Mouse (Mus musculus) ES-Bruce4 (cell line): Measurements from ENCODE around the gene Casz1. TPM values are rescaled to one million over a fixed set of nuclear protein-coding genes. Genes with fewer than 3 reads are reported as not detected.

Experiments used
- H3K27ac ChIP-seq: 2 replicates; pipeline ENCODE4 v1.5.1; 2012; ENCODE audit warnings: low read length, inconsistent platforms; ENCODE audit not compliant: insufficient read depth
- H3K27me3 ChIP-seq: 2 replicates; pipeline ENCODE4 v1.6.1; 2012; ENCODE audit warnings: mild to moderate bottlenecking, low read length, inconsistent platforms; ENCODE audit not compliant: control insufficient read depth, poor library complexity, insufficient read depth, severe bottlenecking
- H3K36me3 ChIP-seq: 2 replicates; pipeline ENCODE4 v1.6.1; 2012; ENCODE audit warnings: inconsistent platforms, mild to moderate bottlenecking, low read length, moderate library complexity; ENCODE audit not compliant: control insufficient read depth, poor library complexity, insufficient read depth, severe bottlenecking
- H3K4me1 ChIP-seq: one replicate; pipeline ENCODE4 v1.8.1; 2011; ENCODE audit warnings: low read length; ENCODE audit not compliant: control insufficient read depth, insufficient read depth
- H3K4me3 ChIP-seq: 2 replicates; pipeline ENCODE4 v1.5.1; 2011; ENCODE audit warnings: low read depth, mild to moderate bottlenecking, low read length
- H3K9ac ChIP-seq: 2 replicates; pipeline ENCODE4 v1.6.1; 2012; ENCODE audit warnings: low read depth, mild to moderate bottlenecking, inconsistent platforms; ENCODE audit not compliant: poor library complexity, severe bottlenecking
- H3K9me3 ChIP-seq: replicated peaks from 2 replicates; pipeline ENCODE4 v1.6.1; 2012; ENCODE audit warnings: mild to moderate bottlenecking, low read length, inconsistent platforms; ENCODE audit not compliant: control insufficient read depth, poor library complexity, insufficient read depth, severe bottlenecking
- CTCF ChIP-seq: IDR thresholded peaks from one replicate; pipeline ENCODE4 v1.8.1; 2011; ENCODE audit warnings: low read depth, low read length
- EP300 ChIP-seq: IDR thresholded peaks from 2 replicates; pipeline ENCODE4 v1.6.1; 2011; ENCODE audit warnings: low read depth, low read length; ENCODE audit not compliant: insufficient read depth
- POLR2A ChIP-seq: IDR thresholded peaks from one replicate; pipeline ENCODE4 v1.8.1; 2011; ENCODE audit warnings: low read length; ENCODE audit not compliant: insufficient read depth
- polyA plus RNA-seq: library from polyadenylated mRNA; stranded (reverse); fragments of >200 nt; gene quantifications from 2 replicates; pipeline ENCODE4 v1.2.4, GENCODE M21; 2011; ENCODE audit warnings: low read depth; ENCODE audit not compliant: missing spikeins, insufficient read depth, insufficient read length

Gene Casz1
- polyA plus RNA-seq, 1 experiment = 15.6 TPM

- Histone ChIP-seq H3K4me1 (peaks cover 2% of the 10 kb centered on the region), H3K36me3 (no peaks in the 10 kb centered on the region), H3K27me3 (no peaks in the 10 kb centered on the region), H3K4me3 (no peak overlapping the region), H3K9me3 (no peaks in the 10 kb centered on the region), H3K27ac (no peak overlapping the region), H3K9ac (no peak overlapping the region)
- no peak for TF ChIP-seq EP300
- no peak for TF ChIP-seq CTCF
- no peak for TF ChIP-seq POLR2A
Observed at GRCm38 (mm10) chr4:148935211-148935610, 131.0 kb downstream of the Casz1 start.

- Histone ChIP-seq H3K4me1 (peaks cover 2% of the 10 kb centered on the region), H3K27me3 (no peaks in the 10 kb centered on the region), H3K9me3 (no peaks in the 10 kb centered on the region), H3K9ac (no peak overlapping the region), H3K4me3 (no peak overlapping the region), H3K27ac (no peak overlapping the region), H3K36me3 (no peaks in the 10 kb centered on the region)
- TF ChIP-seq CTCF = no peak
- no peak for TF ChIP-seq EP300
- TF ChIP-seq POLR2A = no peak
Observed at GRCm38 (mm10) chr4:148936111-148936510, 131.9 kb downstream of the Casz1 start.

- Histone ChIP-seq H3K9me3 (no peaks in the 10 kb centered on the region), H3K4me3 (no peak overlapping the region), H3K36me3 (no peaks in the 10 kb centered on the region), H3K9ac (no peak overlapping the region), H3K27me3 (no peaks in the 10 kb centered on the region), H3K27ac (no peak overlapping the region), H3K4me1 (peaks cover 2% of the 10 kb centered on the region)
- TF ChIP-seq EP300 (no peak), CTCF (no peak), POLR2A (no peak)
Observed at GRCm38 (mm10) chr4:148936727-148937126, 132.5 kb downstream of the Casz1 start.

- Histone ChIP-seq H3K36me3 (no peaks in the 10 kb centered on the region), H3K9me3 (no peaks in the 10 kb centered on the region), H3K4me1 (no peaks in the 10 kb centered on the region), H3K27me3 (no peaks in the 10 kb centered on the region), H3K27ac (no peak overlapping the region), H3K9ac (no peak overlapping the region), H3K4me3 (no peak overlapping the region)
- TF ChIP-seq POLR2A = no peak
- TF ChIP-seq EP300 = no peak
- TF ChIP-seq CTCF = no peak
Observed at GRCm38 (mm10) chr4:148938546-148938945, 134.3 kb downstream of the Casz1 start.

GRCm38 (mm10) chr4:148940674-148941211 is 136.5 kb downstream of the Casz1 start:
- H3K36me3 ChIP-seq = no peaks in the 10 kb centered on the region
- no peaks in the 10 kb centered on the region for H3K4me1 ChIP-seq
- H3K9ac ChIP-seq = no peak overlapping the region
- H3K27ac ChIP-seq = no peak overlapping the region
- no peaks in the 10 kb centered on the region for H3K9me3 ChIP-seq
- H3K27me3 ChIP-seq = no peaks in the 10 kb centered on the region
- TF ChIP-seq EP300 = no peak
- TF ChIP-seq POLR2A = no peak
- no peak for TF ChIP-seq CTCF
- no peak overlapping the region for H3K4me3 ChIP-seq

- Histone ChIP-seq H3K4me1 (no peaks in the 10 kb centered on the region), H3K27ac (no peak overlapping the region), H3K27me3 (no peaks in the 10 kb centered on the region), H3K4me3 (no peak overlapping the region), H3K36me3 (no peaks in the 10 kb centered on the region), H3K9ac (no peak overlapping the region), H3K9me3 (no peaks in the 10 kb centered on the region)
- TF ChIP-seq CTCF (no peak), EP300 (no peak), POLR2A (no peak)
Observed at GRCm38 (mm10) chr4:148941321-148941720, 137.1 kb downstream of the Casz1 start.
